Mouse (Mus musculus): Measurements from ENCODE around the gene 1700016K19Rik.

1700016K19Rik gene

GRCm38 (mm10) chr11:76033359-76033758, 33.6 kb downstream of the 1700016K19Rik start:
- DNase-seq (ENCODE audit: extremely low spot score, low read depth, low spot score), result no peak

- no peak for DNase-seq (ENCODE audit: extremely low spot score, low read depth, low spot score)
Observed at GRCm38 (mm10) chr11:76033836-76034235, 34.1 kb downstream of the 1700016K19Rik start.

- no peak for DNase-seq (ENCODE audit: extremely low spot score, low read depth, low spot score)
Observed at GRCm38 (mm10) chr11:76035182-76035581, 35.5 kb downstream of the 1700016K19Rik start.

GRCm38 (mm10) chr11:76037581-76038294, 38.0 kb downstream of the 1700016K19Rik start:
- DNase-seq (ENCODE audit: extremely low spot score, low read depth, low spot score), result no peak

- DNase-seq (ENCODE audit: extremely low spot score, low read depth, low spot score), result no peak
Observed at GRCm38 (mm10) chr11:76039271-76040053, 39.8 kb downstream of the 1700016K19Rik start.

- DNase-seq (ENCODE audit: extremely low spot score, low read depth, low spot score), result no peak
Observed at GRCm38 (mm10) chr11:76040106-76040505, 40.4 kb downstream of the 1700016K19Rik start.

- no peak for DNase-seq (ENCODE audit: extremely low spot score, low read depth, low spot score)
Observed at GRCm38 (mm10) chr11:76040761-76041376, 41.2 kb downstream of the 1700016K19Rik start.

GRCm38 (mm10) chr11:76042041-76042638, 42.4 kb downstream of the 1700016K19Rik start:
- DNase-seq (ENCODE audit: extremely low spot score, low read depth, low spot score), result no peak

GRCm38 (mm10) chr11:76042882-76043281, 43.2 kb downstream of the 1700016K19Rik start:
- no peak for DNase-seq (ENCODE audit: extremely low spot score, low read depth, low spot score)

GRCm38 (mm10) chr11:76044468-76044867, 44.8 kb downstream of the 1700016K19Rik start:
- no peak for DNase-seq (ENCODE audit: extremely low spot score, low read depth, low spot score)

GRCm38 (mm10) chr11:76045367-76045766, 45.7 kb downstream of the 1700016K19Rik start:
- DNase-seq (ENCODE audit: extremely low spot score, low read depth, low spot score), result no peak

- no peak for DNase-seq (ENCODE audit: extremely low spot score, low read depth, low spot score)
Observed at GRCm38 (mm10) chr11:76050509-76050908, 50.8 kb downstream of the 1700016K19Rik start.

- no peak for DNase-seq (ENCODE audit: extremely low spot score, low read depth, low spot score)
Observed at GRCm38 (mm10) chr11:76050967-76051512, 51.3 kb downstream of the 1700016K19Rik start.

- no peak for DNase-seq (ENCODE audit: extremely low spot score, low read depth, low spot score)
Observed at GRCm38 (mm10) chr11:76052496-76052895, 52.8 kb downstream of the 1700016K19Rik start.

Data from hindlimb bud, embryonic 11.5 days (tissue).